Mouse (Mus musculus) v-Abl transformed pro-B cells (cell line): ENCODE measurements at regions not wholly inside any gene's neighbourhood (a gene's known extent, or its start where the extent isn't known, plus 50 kb on each side); places are given as distances from the start of the nearest gene placed in this dataset.

Experiments used
- in situ Hi-C, 2 experiments: fragments of 400-800 bp; cut with MboI; formaldehyde crosslinking; loops; one replicate each; pipeline ENCODE4 v1.15.1; 2025; ENCODE audit not compliant: unreplicated experiment in 2 of 2

DNA sequence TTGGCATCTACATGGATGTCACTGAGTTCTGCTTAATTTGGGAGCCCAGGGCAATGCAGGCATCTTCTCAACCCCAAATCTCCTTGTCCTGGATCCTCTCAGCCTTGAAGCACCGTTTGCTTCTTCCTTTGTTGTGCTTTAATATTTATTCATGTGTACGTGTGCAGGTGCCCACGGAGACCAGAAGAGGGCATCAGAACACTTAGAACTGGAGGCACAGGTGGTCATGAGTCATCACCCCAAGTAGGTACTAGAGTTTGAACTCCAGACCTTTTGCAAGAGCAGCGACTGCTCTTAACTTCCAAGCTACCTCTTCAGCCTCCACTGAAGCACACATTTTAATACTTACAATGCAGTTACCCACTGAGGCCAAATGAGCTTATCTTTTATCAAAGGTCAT, 403.0 kb upstream of the Slc35b3 start:
- in situ Hi-C loops: no loop called here

DNA sequence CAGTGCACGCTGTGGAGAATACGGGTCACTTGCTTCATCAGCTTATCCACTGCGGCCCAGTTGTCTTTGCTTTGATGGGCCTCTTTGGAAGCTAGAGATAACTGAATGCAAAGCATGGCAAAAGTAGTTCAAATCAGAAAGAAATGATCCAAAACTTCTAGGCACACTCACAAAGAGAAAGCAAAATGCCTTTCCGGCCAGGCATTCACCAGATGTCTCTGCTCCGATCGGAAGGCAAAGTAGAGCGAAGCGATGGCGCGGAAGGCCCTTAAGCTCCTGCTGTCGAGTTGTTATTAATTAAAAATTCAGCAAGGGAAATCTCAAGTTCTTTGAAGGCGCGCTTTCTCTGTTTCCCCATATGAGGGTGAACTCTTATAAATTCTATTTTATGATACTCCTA, 401.9 kb upstream of the Slc35b3 start:
- in situ Hi-C loops: no loop called here

DNA sequence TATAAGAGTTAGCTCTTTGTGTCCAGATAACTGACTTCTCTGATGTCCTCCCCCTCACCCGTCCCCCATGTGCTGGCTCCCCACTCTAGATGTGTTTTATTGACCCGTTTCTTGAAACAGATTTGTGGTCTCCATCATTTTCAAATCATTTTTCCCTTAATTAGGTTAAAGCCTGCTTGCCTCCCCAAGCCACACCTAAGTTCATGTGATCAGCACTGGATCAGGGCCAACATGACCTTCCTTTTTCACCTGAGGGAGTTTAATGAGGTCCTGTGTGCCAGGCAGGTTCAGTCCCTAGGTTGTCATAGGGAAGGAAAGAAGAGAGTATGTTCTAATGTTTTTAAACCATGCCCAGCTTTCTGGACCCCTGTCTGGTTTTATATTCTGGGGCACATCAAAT, 390.9 kb upstream of the Slc35b3 start:
- in situ Hi-C loops: no loop called here

DNA sequence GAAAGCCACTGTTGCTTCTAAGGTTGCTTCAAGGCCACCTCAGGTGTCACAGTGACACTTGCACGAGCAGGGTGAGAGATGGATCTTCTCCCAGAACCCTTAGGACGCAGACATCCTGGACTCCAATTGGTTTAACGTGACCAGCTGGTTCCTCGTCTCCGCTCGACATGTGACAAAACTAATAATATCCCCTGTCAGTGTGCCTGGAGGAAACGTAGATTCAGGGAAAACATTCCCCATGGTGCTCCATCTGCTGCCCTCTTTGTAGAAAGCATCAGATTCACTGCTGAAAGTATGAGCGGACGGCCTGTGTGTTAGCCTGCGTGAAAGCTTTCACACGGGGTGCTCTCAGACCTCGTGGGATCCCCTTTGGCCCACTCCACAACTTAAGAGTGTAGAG, 390.0 kb upstream of the Slc35b3 start:
- in situ Hi-C loops: no loop called here

DNA sequence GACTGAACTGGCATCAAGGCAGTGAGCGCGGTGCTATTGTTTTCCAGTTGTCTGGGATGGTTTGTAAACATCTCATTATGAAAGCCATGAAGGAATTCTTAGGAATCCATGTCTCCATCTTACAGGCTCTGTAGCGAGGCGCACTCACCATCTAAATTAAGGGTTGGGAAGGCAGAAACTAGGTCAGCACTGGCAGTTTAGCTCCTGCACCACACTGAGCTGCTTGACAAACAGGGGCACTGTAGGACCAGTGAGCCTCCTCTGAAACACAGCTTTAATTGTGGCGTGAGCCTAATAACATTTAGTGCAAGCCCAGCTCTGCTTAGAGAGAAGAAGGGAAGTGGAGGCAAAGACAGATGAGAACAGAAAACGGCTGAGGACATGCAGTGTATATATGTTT, 387.1 kb upstream of the Slc35b3 start:
- in situ Hi-C loops: no loop called here

DNA sequence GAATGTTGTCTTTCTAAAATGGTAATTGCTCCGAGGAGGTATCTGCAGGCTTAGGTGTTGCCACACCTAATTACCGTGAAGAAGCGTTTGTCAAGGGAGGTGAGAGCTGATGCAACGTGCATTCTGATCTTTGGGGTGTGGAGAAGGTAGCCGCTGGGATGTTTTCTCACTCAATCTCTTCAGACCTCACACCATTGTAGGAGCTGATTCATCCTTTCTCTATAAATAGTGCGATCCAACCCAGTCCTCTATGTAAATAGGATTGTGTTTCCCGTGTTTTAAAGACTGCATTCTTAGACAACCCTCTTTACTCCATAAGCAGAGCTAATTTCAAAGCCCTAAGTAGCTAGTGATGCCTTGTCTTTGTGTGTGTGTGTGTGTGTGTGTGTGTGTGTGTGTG, 374.2 kb upstream of the Slc35b3 start:
- in situ Hi-C loops: no loop called here

DNA sequence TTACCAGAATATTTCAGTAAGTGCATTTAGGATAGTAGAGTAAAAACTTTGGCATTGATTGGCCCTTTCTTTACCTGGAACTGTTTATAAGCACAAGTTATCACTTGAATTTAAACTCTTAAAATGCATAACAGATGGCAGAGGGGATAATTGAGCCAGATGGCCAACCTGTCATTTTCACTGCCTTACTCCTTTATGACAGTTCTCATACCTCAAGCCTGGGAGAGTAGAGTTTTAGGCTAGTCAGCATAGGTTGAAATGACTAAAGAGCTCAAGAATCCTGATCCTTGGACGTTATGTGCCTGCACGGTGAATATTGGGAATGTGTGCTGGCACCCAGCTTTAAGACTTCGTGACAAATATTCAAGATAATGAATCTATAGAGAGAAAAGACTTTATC, 369.1 kb upstream of the Slc35b3 start:
- in situ Hi-C loops: no loop called here

DNA sequence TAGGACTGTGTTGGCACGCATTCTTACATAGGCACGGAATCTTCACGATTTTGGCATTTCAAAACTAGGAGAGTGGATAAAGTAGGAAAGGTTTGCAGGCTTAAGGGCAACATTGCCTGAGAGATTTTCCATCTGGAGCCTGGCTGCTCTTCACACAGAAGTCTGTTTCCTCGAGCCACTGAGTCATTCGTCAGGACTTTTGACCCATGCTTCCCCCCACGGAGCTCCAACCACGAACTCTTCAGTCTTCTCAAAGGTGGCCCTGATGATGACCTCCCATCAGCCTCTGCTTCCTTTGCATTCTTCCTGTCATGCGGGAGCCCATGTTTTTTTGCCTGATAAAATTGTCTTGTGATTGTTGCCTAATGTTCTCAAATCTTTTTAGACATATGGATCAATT, 365.5 kb upstream of the Slc35b3 start:
- in situ Hi-C loops: no loop called here

DNA sequence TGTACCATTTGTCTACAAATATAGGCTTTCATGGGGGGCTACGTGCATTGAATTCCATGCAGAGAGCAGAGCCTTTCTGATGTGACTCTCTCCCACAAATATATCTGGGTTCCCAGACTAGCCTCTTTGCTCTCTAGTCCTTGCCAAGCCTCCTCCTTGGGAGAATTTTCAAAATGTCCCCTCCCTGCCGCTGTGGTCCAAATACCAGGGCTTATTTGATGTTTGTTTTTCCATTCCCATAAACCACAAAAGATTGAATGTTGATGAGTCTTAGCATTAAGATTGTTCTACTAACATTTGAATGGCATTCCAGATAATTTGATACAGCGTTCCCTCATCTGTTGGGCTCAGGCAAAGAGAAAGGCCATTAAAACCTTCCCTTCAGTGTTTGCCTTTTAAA, 360.4 kb upstream of the Slc35b3 start:
- in situ Hi-C loops: no loop called here

DNA sequence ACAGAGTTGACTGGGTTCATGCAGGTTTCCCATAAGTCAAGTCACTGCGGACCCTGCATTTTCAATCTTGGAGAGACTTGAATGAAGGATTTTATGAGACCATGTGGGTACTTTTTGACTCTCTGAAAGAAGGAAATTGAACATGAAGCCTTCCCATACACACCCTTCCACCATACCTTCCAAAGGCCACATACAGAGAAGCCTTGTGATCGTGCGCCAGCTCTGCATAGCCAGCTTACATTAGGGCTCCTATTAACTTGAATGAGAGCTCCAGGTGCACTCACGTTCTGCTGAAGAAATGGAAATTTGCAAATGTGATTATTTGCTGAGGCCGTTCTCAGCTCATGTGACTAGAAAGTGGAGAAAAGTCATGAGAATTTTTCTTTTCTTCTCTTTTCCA, 349.1 kb upstream of the Slc35b3 start:
- in situ Hi-C loops: no loop called here

DNA sequence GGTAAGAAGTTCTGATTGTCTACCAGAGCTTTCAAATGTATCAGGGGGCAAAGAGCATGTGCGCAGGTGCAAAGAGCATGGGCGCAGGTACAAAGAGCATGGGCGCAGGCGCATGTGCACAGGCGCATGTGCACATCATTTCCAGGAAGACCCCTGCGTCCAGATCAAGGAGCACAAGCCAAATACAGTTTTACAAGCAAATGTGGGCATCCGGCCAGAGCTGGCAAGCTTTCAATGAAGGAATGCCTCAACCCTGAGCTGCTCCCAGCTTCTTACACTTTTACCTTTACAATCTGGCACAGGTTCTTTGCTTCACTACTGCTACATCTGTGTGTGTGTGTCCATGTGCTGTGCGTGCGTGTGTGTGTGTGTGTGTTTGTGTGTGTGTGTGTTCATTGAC, 347.2 kb upstream of the Slc35b3 start:
- in situ Hi-C loops: no loop called here

DNA sequence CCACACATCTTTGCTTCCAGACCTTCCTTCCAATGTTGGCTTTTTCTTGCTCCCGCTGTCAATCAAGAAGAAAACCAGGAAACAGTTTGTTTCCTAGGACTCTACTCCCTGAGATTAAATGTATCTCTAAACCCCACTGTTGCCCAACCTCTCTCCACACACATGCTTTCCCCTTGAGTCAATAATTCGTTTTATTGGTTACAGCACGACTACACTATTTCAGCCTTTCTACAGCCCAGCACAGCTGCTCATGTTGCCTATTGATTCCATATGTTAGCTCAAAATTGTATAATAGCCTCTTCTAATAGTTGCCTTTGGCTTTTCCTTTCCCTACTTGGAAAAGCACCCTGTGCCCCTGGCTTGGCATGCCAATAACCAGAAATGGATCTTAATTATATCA, 346.2 kb upstream of the Slc35b3 start:
- in situ Hi-C loops: no loop called here

DNA sequence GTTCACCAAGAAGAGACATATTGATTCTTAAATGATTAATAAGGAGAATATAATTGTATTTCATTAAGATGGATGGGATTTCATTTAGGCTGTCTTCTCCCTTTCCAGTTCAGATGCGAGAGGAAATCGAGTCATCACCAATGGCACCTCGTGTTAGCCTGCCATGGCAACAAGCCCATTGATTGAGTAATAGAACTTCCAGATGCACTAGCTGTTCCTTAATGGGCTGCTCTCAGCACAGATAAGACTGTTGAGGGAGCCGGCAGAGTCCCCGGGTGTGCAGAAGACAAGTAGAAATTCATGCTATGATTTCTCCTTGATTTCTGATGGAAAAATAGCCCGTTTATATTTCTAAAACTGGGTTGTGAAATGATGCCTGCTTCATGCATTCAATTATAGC, 336.5 kb upstream of the Slc35b3 start:
- in situ Hi-C loops: no loop called here

DNA sequence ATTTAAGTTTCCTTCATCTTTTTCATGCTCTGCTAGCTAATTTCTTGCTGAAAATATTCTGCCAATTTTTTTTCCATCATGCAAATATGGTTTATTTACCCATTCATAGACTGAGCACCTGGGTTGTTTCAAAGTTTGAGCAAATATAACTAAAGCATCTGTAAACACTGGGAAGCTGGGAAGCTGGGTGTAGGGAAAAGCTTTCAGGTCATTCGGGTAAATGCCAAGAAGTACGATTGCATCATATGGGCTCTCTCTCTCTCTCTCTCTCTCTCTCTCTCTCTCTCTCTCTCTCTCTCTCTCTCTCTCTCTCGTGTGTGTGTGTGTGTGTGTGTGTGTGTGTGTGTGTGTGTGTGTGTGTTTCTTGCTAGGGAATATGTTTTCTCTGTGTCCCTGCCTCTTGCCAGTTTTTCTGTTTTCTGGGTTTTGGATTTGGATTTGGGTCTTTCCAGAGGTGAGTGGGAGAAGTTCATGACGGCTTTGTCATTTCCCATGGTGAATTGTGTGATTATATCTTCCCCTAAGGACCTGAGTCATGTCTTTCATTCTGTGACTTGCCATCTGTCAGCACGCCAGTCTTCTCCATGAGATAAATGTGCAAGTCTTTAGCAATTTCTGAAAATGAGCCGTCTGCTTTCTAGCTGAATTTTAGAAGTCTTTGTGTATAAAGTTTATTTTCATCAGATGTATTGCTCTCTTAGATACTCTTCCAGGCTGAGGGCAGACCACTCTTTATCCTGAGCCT, 329.7 kb upstream of the Slc35b3 start:
- in situ Hi-C loops: no loop called here

DNA sequence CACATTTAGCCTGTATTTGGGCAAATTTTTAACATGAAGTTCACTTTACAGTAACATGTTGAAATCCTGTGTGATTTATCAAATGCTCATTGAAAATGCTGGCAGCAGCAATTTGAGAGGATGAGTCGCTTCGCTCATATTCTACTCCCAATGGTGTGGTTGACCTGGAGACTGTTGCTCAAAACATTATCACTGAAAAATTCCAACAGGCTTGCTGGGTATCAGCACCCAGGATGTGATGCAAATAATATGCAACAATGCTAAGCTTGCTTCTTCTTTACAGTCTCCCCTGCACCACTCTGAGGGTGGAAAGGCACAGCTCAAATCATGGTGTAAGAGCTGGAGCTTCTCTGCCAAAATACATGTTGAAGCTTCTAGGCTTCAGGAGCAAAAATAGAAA, 321.6 kb upstream of the Slc35b3 start:
- in situ Hi-C loops: no loop called here

DNA sequence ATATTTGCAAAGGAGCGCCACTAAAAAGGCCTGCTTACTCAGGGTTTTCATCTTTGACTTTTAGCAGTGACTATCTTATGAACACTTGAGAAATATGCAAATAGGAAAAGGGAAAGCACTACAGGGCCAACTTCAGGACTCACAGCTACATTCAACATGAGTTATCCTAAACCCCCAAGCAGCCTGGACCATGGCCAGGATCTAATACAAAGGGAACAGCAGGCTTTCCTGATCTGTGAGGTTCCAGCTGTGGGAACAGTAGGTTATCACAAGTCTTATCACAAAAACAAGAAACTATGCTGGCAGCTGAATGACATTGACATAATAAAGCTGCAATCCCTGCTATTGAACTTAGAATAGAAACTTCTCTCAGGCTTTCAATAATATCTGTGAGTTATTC, 317.4 kb upstream of the Slc35b3 start:
- in situ Hi-C loops: no loop called here

DNA sequence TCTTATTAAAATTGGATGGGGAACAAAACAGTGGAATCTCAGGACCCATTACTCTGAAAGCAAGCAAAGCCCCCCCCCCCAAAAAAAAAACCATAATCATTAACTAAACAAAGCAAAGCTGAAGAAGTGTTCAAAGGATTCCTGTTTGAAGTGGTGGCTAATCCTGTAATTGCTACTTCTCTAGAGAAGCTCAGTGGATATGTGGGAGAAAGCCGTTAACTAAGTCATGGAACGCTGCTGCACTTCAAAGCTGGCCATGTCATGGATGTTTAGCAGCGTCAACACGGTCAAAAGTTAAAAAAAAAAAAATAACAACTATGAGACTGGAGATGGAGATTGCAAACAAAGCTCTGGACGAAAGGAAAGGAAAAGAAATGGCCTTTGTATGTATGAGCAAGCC, 305.3 kb upstream of the Slc35b3 start:
- in situ Hi-C loops: no loop called here

DNA sequence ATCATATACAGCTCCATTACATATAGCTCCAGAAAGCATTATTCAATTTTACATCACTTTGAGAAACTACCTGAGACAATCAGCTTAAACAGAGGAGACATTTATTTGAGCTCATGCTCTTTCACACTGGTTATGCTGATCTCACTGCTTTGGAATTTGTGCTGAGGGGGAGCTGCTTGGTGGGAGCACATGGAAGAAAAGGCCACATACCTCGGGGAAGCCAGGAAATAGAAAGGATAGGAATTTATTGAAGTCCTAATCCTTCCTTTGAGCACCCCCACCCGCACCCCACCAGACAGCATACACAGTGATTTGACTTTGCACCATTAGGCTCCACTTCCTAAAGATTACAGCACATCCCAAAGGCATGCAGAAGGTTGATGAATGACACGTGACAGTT, 296.0 kb upstream of the Slc35b3 start:
- in situ Hi-C loops: no loop called here

DNA sequence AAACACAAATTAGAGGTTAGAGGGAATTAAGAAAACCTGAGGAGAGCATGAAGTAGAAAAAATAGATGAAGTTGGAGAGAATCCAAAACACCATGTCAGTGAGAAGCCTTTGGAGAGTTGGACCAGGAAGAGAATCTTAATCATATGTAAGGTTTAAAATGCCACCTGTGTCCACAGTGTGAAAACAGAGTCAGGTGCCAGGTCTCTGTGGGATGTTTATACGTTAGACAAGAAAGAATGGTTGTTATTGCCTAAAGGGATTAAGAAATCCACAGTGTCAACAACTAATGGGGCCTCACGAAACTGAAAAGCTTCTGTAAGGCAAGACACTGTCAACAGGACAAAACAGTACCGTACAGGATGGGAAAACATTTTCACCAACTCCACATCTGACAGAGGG, 294.7 kb upstream of the Slc35b3 start:
- in situ Hi-C loops: no loop called here

DNA sequence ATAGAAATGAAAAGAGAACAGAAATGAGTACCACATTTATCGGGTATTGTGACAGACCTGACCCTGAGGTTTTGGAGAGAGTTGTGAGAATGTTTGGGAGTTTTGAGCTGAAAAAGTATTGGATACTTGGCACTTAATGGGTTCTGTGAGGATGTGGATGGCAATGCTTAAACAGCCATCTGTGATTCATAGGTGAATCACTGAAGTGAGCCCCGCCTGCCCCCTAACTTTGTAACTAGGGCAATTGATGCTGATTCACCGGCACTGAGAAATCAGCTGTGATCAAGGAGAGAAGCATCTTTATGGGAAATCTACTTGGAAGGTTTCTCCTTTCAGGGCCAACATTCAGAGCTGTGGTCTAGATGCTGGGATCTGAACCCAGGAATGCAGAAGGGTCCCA, 291.9 kb upstream of the Slc35b3 start:
- in situ Hi-C loops: no loop called here

DNA sequence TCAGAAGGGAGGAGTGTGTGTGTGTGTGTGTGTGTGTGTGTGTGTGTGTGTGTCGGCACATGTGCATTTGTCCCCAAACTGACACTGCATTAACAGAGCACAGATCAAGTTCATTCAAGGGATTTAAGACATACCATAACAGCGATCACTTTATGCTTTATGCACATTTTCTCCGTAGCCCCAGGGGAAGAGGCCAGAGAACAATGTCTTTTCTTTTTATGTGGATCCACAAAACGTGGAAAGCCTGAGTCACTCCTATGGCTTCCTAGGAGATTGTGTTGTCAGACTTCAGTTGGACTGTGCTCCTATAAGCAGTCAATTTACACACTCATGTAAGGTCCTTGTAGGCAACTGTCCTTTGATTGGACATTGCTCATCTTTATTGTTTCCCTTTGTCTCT, 289.4 kb upstream of the Slc35b3 start:
- in situ Hi-C loops: no loop called here

DNA sequence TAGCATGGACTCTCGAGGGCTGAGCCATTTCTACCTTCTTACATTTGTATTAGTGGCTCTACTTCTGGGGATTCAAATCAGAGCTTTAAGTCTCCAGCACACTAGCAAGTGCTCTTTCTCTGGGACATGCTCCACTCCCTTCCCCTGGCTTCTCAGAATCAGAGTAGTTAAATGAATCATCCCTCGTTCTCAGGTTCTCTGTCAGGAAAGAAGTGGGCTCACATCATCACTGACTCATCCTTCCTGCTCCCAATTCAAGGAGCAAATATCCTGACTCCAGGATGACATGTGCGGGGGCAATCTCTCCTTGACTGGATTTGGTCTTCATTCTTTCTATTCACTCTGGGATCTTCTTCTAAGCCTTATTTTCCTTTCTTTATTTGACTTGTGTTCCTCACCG, 266.2 kb upstream of the Slc35b3 start:
- in situ Hi-C loops: no loop called here

DNA sequence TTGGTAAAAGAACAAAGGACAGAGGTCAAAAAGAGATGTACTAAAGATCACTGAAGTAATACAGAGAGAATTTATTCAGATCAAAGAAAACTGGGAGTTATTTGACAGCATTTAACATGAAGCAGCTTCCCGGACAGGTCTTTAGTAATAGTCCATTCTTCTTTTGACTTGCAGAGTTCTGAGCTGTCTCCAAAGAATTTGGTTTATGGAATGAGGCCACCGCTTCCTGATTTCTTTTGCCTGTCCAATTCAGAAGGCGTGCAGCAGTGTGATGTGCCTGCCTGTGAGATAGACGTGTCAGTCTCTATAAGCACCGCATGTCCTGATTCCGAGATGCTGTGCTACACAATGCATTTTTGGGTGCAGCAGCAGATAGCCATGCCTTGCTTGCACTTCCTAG, 265.0 kb upstream of the Slc35b3 start:
- in situ Hi-C loops: no loop called here
